Mouse (Mus musculus): ENCODE measurements around the gene Cdc42bpg.

Gene Cdc42bpg

DNA sequence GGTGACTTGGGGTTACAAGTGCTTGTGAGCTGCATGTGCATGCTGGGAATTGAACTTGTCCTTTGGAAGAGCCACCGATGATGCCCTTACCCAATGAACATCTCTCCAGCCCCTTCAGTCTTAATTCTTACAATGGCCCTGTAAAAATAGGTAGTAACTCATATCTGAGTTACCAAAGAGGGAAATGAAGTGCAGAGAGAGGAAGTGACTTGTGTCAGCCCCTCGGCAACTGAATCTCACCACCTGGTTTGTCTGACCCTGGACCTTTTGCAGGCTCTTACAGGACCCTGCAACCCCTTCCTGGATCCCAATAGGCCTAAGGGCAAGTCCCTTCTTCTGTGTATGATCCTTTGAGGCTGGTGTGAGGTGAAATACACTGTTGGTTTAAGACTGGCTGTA is 45.9 kb downstream of the Cdc42bpg start:
- no peak for DNase-seq

GRCm38 (mm10) chr19:6354030-6354429 is 47.8 kb downstream of the Cdc42bpg start:
- DNase-seq = no peak

- DNase-seq = no peak
These were observed 55.0 kb downstream of the Cdc42bpg start for GRCm38 (mm10) chr19:6361291-6361690.

- DNase-seq = no peak
These were observed 56.8 kb downstream of the Cdc42bpg start for GRCm38 (mm10) chr19:6363091-6363410.

DNA sequence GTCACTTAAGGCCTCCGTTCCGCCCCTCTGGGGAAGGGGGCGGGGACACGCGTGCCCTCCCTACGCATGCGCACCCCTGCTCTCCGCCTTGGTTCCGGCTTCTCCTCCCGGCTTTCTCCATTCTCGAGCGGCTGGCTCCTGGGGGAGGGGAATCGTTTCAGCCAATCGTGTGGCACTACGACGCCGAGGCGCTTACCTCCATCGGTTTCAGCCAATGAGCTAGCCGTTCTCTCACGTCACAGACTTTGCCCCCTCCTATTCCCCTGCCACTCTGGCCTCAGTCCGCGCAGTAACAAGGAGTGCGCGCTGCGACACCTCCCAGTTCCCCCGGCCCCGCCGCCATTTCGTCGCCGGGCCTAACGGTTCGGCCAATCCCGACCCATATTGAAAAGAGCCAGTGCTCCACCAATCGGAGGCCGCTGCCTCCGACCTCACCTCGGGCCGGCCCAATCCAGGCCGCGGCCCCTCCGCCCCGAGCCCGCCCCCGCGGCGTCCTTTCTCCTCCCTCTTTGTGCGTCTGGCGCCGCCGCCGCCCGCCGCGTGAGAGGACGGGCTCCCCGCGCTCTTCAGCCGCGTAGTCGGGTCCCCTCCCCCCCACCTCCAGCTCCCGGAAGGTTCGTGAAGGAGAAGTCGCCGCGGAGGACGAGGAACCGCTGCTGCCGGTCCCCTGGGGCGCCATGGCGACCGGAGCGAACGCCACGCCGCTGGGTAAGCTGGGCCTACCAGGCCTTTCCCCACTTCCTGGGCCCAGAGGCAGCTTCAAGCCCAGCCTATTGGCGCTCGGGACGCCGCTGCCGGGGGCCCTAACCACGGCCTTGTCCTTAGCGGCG is 57.4 kb downstream of the Cdc42bpg start, which contains the start of gene Sf1:
Gene Sf1, plus strand, starts transcription at position 280 of the 830 bp plus-strand sequence.
- DNase-seq = peak; percentile 100

GRCm38 (mm10) chr19:6364317-6364725 is 58.1 kb downstream of the Cdc42bpg start:
- DNase-seq = peak; percentile 93

DNA sequence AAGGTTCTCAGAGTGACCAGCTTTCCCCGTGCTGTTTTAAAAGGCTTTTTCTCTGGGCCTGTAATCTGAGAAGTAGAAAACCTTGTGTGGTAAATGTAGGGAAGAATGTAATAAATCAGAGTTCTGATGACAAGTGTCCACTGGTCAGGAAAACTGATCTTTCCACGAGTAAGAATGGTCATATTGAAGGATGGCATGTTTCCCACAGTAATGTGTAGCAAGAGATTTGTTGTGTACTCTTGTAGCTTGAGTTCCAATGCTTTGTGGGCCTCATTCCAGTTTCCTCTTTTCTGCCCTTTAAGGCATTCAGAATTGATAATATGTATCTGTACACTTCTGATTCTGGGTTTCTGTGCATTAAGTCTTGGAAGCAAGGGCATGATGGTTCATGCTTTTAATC is 58.6 kb downstream of the Cdc42bpg start:
- peak; percentile 68 for DNase-seq

- DNase-seq = no peak
These were observed 63.9 kb downstream of the Cdc42bpg start for GRCm38 (mm10) chr19:6370175-6370574.

GRCm38 (mm10) chr19:6372433-6372832 is 66.2 kb downstream of the Cdc42bpg start:
- DNase-seq = no peak

- peak; percentile 82 for DNase-seq
These were observed 67.5 kb downstream of the Cdc42bpg start for GRCm38 (mm10) chr19:6373539-6374400.

DNA sequence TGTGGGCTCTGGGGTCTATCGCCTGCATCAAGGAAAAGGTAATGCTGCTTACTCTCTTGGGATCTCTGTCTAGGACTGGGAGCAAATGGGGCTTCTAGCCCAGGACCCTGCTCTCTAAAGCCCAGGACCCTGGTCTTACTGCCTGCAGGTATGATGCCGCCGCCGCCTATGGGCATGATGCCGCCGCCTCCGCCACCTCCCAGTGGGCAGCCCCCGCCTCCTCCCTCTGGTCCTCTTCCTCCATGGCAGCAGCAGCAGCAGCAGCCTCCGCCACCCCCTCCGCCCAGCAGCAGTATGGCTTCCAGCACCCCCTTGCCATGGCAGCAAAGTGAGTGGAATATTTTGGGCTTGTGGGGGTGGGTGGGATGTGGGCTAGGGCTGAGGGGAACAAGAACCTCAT is 68.3 kb downstream of the Cdc42bpg start:
- DNase-seq = no peak
